Mouse (Mus musculus): ENCODE data around the gene Obox2. TPM values are rescaled to one million over a fixed set of nuclear protein-coding genes. Genes with fewer than 3 reads are reported as not detected.
"Not testable (repeated sequence)": the region's sequence is repeated elsewhere in the genome, so short reads cannot be mapped to it uniquely, and the experiment has no call there.

Obox2 gene
- total RNA-seq (2021) = not detected
- long read RNA-seq, experiment 1 = 0 reads
- long read RNA-seq, experiment 2 = 0 reads

- not testable (repeated sequence) for DNase-seq
These were observed at the start of gene Obox2, which contains the start of gene Obox1 for GRCm38 (mm10) chr7:15388421-15388998. Obox2 (plus strand) TSS chr7:15388721. Obox1 (plus strand) TSS chr7:15388948.

- DNase-seq = not testable (repeated sequence)
These were observed 10.8 kb downstream of the Obox2 start for GRCm38 (mm10) chr7:15399147-15399874.

GRCm38 (mm10) chr7:15406816-15407215, 18.3 kb downstream of the Obox2 start:
- DNase-seq = not testable (repeated sequence)

GRCm38 (mm10) chr7:15418046-15418445, 29.5 kb downstream of the Obox2 start:
- DNase-seq = not testable (repeated sequence)

GRCm38 (mm10) chr7:15425537-15425936, 37.0 kb downstream of the Obox2 start:
- DNase-seq = not testable (repeated sequence)

Other genes with a start within 250 kb of the Obox2 start
- not detected for gene Obox1, start 227 bp downstream of the Obox2 start, total RNA-seq (2021)